Mouse (Mus musculus) R1 (cell line): Measurements from ENCODE around the gene Asphd1.

Experiments used
- DNase-seq: peaks from one replicate; pipeline ENCODE4 v3.0.0-alpha.2; 2018; ENCODE audit warnings: low read depth, low spot score

Asphd1 gene

DNA sequence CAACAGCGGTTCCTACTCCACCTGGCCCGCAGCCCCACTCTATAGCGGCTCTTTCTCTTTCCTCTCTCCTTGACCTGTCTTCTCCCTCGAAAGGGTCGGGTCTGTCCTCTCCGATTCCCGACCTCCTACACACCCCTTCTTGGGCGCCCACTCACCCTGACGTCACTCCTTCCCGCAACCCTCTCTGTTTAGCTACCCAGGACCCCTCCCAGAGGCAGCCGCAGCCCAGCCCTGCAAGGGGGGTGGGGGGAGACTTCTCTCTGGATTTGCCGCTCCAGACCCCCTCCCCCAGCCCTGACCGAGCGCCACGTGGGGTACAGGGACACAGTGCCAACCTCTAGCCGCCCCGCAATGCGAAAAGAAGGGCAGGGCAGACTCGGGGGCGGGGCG is at the start of gene Asphd1:
Gene Asphd1 (minus strand): TSS at position 180 of the 390 bp plus-strand sequence.
- DNase-seq: no peak

DNA sequence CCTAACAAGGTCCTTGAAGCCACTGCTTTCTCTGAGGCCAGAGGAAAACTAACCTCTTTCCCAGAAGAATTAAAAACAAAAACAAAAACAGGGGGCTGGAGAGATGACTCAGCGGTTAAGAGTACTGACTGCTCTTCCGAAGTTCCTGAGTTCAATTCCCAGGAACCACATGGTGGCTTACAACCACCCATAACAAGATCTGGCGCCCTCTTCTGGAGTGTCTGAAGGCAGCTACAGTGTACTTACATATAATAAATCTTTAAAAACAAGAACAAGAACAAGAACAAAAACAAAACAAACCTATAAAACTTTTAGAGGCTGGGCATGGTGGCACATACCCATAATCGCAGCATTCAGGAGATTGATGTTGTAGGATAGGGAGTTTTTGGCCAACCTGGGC is 47.1 kb upstream of the Asphd1 start:
- DNase-seq: peak; percentile 65

DNA sequence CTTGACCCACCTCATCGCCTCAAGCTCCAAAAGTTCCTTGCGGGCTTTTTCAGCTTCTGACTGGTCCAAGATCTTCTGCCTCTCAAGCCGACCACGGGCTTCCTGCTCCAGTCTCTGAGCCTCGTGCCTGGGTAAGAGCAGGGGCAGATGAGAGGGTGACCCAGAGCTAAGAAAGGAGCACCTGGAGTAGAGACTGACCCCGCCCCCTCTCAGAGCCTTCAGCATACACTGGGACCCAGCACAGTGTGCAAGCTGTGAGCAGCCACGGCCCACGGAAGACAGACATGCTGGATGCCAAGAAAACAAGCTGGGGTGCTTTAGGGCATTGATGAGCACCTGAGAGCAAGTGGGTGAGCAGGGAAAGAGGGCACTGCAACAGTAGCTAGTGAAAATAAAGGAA is 39.4 kb upstream of the Asphd1 start:
- no peak for DNase-seq

DNA sequence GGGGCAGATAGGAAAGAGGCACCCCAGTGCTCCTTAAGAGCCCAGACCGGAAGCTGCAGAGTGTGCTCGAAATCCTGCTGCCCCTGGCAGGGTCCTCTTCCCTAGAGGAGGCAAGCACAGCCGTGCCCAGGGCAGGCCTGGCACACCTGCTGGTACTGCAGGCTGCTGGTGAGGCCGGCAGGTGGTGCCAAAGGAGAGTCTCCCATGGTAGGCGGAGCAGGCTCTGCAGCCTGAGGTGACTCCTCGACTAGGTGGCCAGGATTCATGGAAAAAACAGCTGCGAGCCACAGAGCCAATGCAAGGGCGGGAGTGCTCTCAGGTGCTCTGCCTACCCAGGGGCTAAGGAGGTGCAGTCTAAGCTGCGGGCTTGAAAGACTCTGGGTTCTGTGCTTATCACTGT is 36.9 kb upstream of the Asphd1 start:
- DNase-seq: peak; percentile 54

DNA sequence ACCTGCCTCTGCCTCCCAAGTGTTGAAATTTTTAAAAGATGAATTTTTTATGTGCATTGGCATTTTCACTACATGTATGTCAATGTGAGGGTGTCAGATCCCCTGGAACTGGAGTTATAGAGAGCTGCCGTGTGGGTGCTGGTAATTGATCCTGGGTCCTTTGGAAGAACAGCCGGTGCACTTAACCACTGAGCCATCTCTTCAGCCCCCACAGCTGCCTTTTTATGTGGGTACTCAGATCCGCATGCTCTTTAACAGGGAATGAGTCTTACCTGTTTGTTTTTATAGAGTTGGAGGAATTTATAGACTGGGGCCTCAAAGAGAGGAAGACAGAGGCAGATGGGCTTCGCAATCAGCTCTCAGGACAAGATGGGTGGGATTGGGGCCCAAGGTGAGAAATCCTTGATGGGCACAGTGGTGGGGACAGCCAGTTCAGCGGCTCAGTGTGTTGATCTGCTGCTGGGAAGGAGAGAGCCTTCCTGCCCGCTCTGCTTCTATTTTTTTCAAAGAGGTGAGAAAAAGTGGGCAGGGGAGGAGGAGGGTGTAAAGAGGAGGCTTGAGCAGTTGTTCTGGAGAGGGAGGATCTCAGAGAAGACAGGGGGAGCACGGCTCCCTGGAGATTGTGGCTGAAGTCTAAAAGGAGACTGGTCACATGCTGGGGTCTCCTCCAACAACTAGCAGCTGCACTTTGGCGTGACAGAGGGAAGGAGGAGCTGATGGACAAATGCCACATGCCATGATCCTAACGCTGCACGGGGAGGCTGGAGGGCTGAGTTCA is 35.5 kb upstream of the Asphd1 start:
- DNase-seq: no peak

DNA sequence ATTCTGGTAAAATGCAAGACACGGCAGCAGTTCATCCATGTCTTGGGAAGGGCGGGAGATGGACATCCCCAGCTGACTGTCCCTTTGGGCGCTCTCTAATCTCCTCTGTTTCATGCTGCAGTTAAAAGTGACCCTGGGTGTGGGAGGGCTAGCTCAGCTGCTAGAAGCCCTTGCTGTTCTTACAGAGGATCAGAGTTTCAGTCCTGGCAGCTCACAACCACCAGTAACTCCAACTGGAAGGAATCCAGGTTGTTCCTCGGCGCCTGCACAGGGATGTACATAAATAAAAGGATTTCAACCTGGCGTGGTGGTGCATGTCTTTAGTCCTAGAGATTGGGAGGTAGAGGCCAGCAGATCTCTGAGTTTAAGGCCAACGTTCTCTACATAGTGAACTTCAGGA is 33.7 kb upstream of the Asphd1 start:
- no peak for DNase-seq

DNA sequence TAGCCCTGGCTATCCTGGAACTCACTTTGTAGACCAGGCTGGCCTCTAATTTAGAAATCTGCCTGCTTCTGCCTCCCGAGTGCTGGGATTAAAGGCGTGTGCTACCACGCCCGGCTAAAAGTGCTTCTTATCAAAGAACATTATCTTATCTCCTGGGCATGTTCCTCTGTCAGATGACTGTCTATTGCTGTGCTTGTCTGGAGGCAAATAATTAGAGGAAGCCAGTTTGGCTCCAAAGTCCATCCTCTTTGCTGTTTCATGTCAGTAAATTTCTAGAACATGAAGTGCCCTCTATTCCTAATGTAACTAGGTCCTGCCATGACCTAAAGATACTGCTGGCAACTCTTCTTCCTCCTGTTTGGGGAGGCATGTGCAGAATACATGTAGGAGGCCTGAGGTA is 32.7 kb upstream of the Asphd1 start:
- no peak for DNase-seq

DNA sequence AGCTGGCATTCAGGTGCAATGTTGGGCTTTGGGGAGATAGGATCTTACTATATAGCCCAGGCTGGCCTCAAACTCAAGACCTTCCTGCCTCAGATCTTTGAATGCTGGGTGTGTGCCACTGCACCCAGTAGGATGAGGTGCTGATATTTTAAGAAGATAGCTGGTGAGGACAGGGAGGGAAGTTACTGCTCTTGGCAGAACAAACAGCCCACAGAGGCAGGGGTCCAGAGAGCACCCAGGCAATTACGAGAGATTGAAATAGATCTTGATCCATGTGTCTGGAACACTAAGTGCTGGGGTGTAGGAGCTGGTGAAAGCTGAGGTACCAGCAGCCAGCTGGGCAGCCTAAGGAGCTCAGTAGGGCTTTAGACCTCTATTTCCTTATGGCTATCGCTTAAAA is 32.2 kb upstream of the Asphd1 start:
- no peak for DNase-seq

DNA sequence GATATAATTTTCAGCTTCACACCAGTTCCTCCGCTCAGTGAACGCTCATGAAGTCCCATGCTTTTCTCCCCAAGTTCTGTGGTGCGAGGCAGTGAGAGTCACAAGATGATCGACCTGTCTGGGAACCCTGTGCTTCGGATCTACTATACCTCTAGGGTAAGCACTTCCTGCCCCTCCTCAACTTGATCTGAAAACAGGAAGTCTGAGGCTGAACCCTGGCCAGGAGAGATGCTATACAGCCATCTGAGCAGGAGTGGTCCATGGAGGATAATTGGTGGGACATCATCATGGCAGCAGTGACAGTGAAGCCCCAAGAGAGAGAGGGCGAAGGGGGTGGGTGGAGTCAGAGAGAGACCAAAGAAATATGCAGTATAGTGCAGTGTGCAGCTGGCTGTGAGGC is 29.5 kb upstream of the Asphd1 start:
- DNase-seq: no peak

DNA sequence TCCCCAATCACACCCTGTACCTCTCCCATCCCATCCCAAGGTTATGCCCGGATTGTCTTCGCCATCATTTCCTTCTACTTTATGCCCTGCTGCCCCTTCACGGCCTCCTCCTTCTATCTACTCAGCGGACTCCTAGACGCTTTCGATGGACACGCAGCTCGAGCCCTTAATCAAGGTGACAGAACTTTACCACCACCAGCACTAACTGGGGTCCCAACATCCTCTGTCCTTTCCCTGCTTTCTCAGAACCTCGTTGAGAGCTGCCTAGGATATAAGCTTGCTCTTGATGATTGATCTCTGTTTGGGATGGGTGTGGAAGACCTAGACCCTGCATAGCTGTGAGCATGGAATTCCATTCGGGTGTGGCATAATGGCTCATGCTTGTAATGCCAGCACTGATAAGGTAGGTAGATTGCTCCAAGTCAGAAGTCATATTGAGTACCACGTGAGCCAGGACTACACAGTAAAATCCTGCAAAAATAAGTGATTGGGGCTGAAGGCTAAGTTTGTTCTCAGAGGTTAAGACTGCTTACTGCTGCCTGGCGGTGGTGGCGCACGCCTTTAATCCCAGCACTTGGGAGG is 27.6 kb upstream of the Asphd1 start:
- DNase-seq: peak; percentile 68

DNA sequence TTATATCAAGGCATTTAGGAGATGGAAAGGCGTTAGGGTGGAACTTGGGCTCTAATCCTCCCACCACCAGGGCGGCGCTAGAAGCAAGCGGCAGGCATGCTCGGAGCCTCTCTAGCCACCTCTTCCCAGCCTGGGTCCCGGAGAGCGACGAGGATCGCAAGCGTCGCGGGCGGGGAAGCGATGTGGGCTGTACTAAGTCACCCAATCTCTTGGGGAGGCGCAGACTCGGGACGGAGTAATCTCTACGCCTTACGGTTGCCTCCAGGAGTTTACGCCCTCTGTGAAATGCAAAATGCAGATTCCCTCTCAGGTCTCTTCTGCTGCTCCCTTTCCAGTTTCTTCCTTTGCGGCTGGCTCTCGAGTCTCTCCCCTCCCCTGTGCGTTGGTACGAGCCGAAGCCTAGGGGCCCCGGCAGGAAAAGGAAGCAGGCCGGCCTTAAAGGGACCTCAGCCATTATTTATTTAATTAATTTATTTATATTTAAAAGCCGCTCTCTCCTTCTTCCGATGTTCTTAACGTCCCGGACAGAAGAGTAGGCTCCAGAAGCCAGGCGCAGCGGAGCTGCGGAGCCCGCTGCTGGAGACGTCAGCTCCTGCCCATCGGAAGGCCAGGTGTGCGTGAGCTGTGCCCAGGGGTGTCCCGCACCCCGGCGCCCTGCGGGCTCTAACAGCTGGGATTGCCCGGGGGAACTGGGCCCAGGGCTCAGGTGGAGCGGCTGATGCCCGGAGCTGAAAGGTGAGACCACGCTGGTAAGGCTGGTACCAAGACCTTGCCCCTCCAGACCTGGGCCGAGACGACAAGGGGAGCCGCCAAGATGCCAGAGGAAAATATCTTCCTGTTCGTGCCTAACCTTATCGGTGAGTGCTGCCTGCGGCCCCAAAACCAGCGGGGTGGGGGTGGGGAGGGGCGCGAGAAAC is 26.8 kb upstream of the Asphd1 start, which contains the start of gene Cdiptos:
Gene Cdiptos (minus strand): TSS at position 149 of the 917 bp plus-strand sequence.
- DNase-seq: peak; percentile 99

DNA sequence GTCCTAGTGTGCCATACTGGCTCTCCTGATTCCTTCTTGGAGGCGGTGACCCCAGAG is 26.3 kb upstream of the Asphd1 start, which contains the start of gene Cdipt:
Gene Cdipt (plus strand): TSS at position 22 of the 57 bp plus-strand sequence.
- no peak for DNase-seq

DNA sequence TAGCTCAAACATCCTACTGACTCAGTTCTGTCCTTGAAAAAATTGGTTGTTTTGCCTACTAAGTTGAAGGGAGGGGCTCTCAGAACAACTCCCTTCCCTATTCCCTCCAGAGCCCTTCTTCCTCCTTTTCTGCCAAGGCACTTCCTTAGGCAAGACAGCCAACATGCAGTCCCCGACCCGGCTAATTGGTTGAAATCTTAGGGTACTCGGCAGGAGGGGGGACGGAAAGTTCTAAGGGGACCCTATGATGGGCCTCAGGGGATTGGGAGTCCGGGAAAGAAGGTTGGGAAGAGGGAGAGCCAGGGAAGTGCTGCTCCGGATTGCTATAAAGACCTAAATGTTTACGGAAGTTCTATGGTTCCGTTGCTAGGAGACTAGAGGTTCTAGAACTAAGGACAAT is 26.1 kb upstream of the Asphd1 start:
- DNase-seq: no peak

DNA sequence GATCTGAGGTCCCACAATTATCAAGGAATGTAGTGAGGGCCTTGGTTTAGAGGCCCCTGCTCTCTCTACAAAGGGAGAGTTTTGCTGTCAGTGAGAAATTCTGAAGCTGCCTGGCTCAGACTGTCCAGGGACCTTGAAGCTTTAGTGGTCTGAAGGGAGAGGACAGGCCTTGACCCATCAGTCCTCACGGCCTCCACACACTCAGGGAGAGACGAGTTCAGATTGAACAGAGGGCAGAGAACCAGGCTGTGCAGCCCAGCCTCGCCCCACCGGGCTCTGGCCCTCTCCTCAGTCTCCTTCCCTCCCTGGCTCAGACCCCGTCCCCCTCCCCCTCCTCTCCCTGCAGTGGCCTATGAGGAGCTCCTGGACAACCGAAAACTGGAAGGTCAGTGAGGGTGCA is 18.0 kb upstream of the Asphd1 start:
- no peak for DNase-seq

DNA sequence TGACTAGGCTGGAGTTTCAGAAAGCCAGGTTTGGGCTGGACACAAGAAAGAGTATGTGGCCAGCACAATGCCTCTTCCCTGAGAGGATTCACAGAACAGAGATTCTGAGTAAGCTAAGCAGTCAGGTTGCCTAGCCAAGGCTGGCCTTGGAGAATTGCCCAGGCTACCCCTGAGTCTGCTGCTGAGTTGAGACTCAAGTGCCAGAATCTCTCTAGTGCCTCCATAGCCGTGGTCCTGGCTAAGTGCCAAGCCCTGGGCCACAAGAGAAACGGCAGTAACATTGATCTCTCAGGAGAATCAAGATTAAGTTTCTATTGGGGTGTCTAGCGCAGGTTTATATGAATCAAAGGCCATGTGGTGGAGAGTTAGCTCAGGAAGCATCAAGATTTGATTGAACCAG is 16.2 kb upstream of the Asphd1 start:
- no peak for DNase-seq

DNA sequence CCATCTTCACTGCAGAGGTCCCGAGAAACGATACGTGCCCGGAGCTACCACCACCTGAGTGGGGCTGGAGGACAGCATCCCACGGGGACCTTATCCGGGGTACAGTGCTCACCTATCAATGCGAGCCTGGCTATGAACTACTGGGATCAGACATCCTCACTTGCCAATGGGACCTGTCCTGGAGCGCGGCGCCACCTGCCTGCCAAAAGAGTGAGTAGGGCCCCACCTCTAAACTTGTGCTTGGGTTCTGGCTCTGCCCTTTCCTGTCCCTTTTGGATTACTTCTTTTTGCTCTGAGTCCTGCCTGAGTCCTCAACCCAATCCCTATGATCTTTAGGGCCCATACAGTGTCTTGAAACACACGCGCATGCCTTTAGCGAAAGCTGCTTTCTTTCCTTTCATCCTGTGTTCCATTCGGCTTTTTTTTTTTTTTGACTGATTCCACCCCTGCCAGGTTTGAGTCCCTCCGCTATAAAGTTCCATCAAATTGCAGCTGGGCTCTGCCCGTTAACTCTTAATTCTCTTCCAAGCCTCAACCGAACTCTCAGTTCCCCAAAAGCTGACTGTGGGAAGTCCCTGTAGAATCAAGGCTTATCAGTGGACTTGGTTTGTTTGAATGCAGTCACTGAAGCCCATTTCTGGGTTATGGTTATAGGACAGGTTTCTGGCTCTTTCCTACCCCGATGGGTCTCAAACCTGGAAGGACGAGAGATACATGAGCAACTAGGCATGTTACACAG is 14.3 kb upstream of the Asphd1 start:
- DNase-seq: peak; percentile 62

DNA sequence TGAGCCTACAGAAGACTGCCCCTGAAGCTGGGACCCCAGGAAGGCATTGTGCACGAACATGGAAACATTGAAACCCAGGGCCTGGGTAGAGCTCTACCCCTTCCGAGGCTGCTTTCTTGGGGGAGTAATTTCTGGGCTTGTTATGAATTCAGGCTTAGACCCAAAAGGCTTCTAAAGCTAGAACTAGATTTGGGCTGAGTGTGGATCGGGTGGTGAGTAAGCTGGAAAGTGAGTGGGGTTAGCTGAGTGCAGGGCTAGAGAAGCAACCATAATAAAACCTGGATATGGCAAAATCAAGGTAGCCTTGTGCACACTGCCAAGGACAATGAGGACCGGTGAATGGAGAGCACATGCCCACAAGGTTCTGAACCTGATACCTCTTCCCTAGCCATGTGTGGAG is 12.6 kb upstream of the Asphd1 start:
- no peak for DNase-seq

DNA sequence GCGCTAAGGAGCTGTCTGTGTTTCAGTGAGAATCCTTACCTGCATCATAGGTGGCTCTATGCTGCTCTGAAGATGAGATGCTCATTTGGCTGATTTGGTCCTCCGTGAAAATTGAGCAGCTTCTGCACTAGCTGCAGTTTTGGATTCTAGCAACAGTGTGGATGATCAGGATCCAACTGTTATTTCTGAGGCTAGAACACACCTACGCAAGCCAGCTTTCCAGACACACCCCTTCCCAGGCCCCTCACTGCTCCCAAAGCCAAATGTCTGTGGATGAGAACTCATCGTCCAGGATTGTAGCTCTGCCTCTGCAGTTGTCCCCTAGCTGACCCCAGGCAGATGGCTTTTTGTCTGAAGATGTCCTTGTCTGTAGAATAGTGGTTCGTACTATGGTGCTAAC is 11.7 kb upstream of the Asphd1 start:
- no peak for DNase-seq

DNA sequence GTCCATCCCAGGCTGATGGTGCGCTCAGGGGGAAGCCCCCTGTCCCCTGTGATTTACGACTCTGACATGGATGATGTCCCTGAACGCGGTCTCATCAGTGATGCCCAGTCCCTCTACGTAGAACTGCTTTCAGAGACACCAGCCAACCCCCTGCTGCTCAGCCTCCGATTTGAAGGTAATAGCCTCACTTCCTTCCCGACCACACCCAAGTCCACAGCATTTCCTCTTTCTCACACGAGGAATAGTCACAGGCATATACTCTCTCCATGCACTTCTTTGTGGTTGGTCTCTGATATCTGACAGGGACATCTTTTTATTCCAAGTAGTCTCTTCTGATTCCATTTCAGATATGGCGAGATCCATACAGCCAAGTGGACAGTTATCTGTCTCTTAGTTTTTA is 10.4 kb upstream of the Asphd1 start:
- peak; percentile 16 for DNase-seq

DNA sequence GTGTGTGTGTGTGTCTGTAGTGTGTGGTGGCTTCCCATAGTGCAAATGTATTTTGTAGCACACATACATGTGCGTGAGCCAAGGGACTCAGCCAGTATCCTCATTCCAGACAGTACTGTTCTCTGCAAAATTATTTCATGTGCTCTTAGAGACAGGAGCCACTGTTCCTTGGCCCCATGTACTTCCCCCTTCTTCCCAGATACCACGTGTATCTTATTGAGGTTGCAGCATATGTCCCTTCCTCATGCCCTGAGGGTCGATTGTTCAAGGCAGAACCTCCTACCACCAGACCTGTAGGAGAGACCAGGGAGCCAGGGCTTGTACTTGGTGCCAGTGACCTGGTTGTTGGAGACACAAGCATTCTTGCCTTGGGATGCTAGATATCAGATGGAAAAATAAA is 5.7 kb upstream of the Asphd1 start:
- DNase-seq: no peak

DNA sequence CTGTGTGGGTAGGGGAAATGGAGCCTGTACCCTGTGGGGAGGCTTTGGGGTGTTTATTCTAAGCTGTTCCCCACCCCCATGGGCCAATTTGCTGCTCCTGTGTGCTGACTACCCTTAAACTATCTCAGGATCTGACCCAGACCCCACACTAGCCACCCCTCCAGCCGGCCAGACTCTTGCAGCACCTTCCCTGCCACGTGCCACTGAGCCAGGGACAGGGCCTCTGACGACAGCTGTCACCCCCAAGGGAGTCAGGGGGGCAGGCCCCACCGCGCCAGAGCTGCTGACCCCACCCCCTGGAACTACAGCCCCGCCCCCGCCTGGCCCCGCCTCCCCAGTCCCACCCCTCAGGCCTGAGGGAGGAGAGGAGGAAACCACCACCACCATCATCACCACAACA is 3.3 kb upstream of the Asphd1 start:
- peak; percentile 16 for DNase-seq

DNA sequence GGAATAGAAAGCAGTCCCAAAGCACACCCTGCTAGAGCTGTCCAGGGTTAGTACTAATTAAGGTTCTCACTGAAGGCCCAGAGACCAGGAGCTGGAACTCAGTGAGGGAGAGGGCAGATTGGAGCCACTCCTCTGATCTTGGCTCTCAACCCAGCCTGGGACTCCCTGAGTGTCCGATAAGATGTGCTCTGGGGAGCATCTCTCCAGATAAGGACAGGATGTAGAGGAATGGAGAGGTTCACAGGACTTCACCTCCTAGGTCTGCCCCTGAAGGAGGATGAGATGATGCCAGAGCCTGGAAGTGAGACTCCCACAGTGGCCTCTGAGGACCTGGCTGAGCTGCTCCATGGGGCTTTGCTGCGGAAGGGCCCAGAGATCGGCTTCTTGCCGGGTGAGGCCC is 2.4 kb upstream of the Asphd1 start:
- no peak for DNase-seq
